Mouse (Mus musculus) inflammation-experienced regulatory T-cells, adult 6 months (primary cell): ENCODE results near the gene Slc15a1. TPM values are rescaled to one million over a fixed set of nuclear protein-coding genes. Genes with fewer than 3 reads are reported as not detected.

ENCODE experiments used
- polyA plus RNA-seq, 3 experiments: library from polyadenylated mRNA; unstranded; fragments of 100-300 nt; shearing (Covaris generic); gene quantifications; one replicate each; pipeline ENCODE4 v1.2.1; 2017

Slc15a1 gene
- polyA plus RNA-seq, 3 experiments from 2014 or later: 0.15 to 0.17 TPM; not detected in 1

Other genes starting within 250 kb of the Slc15a1 start
- gene Stk24, start 125.2 kb downstream of the Slc15a1 start, polyA plus RNA-seq: 10 to 100 TPM; 54.0 to 65.8 (median 54.6) TPM